Mouse (Mus musculus) midbrain, embryonic 14.5 days (tissue): ENCODE measurements around the gene Hs6st1. TPM values are rescaled to one million over a fixed set of nuclear protein-coding genes. Genes with fewer than 3 reads are reported as not detected.
A peak's percentile ranks its signal among the peaks of the same experiment; 100 is the strongest.

Experiments used
- ATAC-seq: fragments of 200-750 bp; cut with Nextera tagmentation; 2 replicates; pipeline ENCODE4 v1.8.0; 2017; ENCODE audit warnings: moderate number of reproducible peaks, moderate library complexity; ENCODE audit not compliant: low FRiP score, low TSS enrichment
- DNase-seq: peaks from one replicate; pipeline ENCODE4 v3.0.0-alpha.2; 2015
- H3K27ac ChIP-seq: fragments of 300-500 bp; sonication (generic); replicated peaks from 2 replicates; pipeline ENCODE4 v1.5.1; 2014; ENCODE audit warnings: mild to moderate bottlenecking, low read depth, low read length, moderate library complexity
- H3K27me3 ChIP-seq: fragments of 300-500 bp; sonication (generic); 2 replicates; pipeline ENCODE4 v1.6.1; 2014; ENCODE audit warnings: low read length, control low read depth, mixed read lengths; ENCODE audit not compliant: control insufficient read depth, insufficient read depth
- H3K36me3 ChIP-seq: fragments of 300-500 bp; sonication (generic); 2 replicates; pipeline ENCODE4 v1.6.1; 2014; ENCODE audit warnings: low read length, control low read depth; ENCODE audit not compliant: control insufficient read depth, insufficient read depth
- H3K4me1 ChIP-seq: fragments of 300-500 bp; sonication (generic); 2 replicates; pipeline ENCODE4 v1.6.1; 2014; ENCODE audit warnings: mild to moderate bottlenecking, antibody characterized with exemption, low read length, control low read depth; ENCODE audit not compliant: control insufficient read depth, insufficient read depth
- H3K4me2 ChIP-seq: fragments of 300-500 bp; sonication (generic); 2 replicates; pipeline ENCODE4 v1.6.1; 2014; ENCODE audit warnings: mild to moderate bottlenecking, low read length, moderate library complexity
- H3K4me3 ChIP-seq: fragments of 300-500 bp; sonication (generic); replicated peaks from 2 replicates; pipeline ENCODE4 v1.5.1; 2014; ENCODE audit warnings: low read depth, low read length
- H3K9ac ChIP-seq: fragments of 300-500 bp; sonication (generic); replicated peaks from 2 replicates; pipeline ENCODE4 v1.6.1; 2014; ENCODE audit warnings: mild to moderate bottlenecking, low read length, moderate library complexity
- H3K9me3 ChIP-seq: fragments of 300-500 bp; sonication (generic); 2 replicates; pipeline ENCODE4 v1.6.1; 2016; ENCODE audit warnings: low read length, control low read depth, mixed read lengths; ENCODE audit not compliant: control insufficient read depth
- WGBS: fragments of 180-500 bp; shearing (Covaris S2); extraction: QIAGEN DNeasy Blood & Tissue Kit; methylation state at CpG from one replicate; pipeline ENCODE4 v1.1.7; 2014; 5-methylcytosine and 5-hydroxymethylcytosine counted together
- polyA plus RNA-seq: library from polyadenylated mRNA; unstranded; fragments of >200 nt; fragmentation: Nextera tagmentation; extraction: Ambion mirVana; gene quantifications from 2 replicates; pipeline ENCODE4 v1.2.1, GENCODE M21; 2014

Hs6st1 gene
- polyA plus RNA-seq, 1 experiment from 2014 or later, result 18.5 TPM

DNA sequence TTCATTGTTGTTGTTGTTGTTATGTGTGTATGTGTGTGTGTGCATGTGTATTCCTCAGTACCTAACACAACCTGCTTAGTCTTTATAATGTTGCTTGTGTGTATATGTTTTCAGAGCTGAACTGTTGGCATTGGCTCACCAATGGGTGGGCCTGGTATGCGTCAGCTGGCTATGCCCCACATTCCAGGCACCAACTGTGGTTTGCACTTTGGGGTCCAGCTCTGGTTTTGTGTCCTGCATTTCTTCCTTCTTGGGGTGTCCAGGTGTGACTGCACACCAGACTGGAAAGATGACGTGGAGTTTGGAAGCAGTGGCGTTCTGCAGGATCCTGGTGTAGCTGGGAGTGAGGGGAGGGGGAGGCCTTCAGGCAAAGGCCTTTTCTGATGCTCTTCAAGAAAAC, 50.8 kb downstream of the Hs6st1 start:
- H3K4me2 ChIP-seq, result no peak overlapping the region
- no peak overlapping the region for H3K27ac ChIP-seq
- H3K9me3 ChIP-seq, result no peaks in the 10 kb centered on the region
- no peak overlapping the region for H3K4me3 ChIP-seq
- ATAC-seq (no peak), DNase-seq (no peak)
- H3K9ac ChIP-seq, result no peak overlapping the region
- no peaks in the 10 kb centered on the region for H3K27me3 ChIP-seq
- H3K36me3 ChIP-seq, result no peaks in the 10 kb centered on the region
- no peaks in the 10 kb centered on the region for H3K4me1 ChIP-seq
- WGBS, result 93% methylated on average over 3 of the region's 3 CpGs

DNA sequence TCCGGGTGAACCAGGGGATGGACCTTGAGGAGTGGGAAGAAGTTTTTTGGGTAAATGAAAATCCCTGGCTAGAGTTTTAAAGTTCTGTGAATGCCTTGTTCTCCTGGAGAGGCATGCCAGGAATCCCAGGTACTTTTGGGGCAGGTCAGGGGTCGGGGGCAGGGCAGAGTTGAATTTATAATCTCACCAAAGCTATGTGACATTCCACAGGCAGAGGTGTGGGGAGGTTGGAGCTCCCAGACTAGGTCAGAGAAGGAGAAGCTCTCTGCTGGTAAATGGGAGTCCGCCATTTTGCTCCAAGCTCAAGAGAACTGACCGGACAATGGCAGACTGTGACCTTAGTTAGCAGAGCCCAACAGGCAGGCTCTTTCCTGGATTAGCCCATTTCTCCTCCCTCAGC, 51.2 kb downstream of the Hs6st1 start:
- Histone ChIP-seq H3K36me3 (no peaks in the 10 kb centered on the region), H3K9ac (no peak overlapping the region), H3K27me3 (no peaks in the 10 kb centered on the region), H3K27ac (no peak overlapping the region), H3K4me3 (no peak overlapping the region), H3K9me3 (no peaks in the 10 kb centered on the region), H3K4me1 (no peaks in the 10 kb centered on the region), H3K4me2 (no peak overlapping the region)
- WGBS, result 92% methylated on average over 4 of the region's 4 CpGs
- ATAC-seq (no peak), DNase-seq (no peak)

DNA sequence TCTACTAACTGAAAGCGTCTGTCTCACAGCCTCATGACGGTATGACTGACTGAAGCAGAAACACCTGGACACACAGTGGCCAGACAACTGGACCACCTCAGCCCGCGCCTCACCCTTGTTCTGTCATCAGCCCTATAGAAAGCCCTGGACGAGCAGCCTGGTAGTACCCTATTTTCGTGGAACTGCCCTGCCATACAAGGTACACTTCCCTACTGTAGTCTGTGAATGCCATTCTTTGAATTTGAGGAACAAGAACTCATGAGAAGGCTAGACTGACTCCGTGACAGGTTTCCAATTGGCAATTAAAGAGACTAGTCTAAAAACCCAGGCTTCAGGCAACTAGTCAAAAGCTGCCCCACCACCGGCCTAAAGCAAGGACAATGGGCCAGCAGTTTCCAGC, 53.0 kb downstream of the Hs6st1 start:
- H3K9ac ChIP-seq, result no peak overlapping the region
- WGBS, result 78% methylated on average over 8 of the region's 8 CpGs
- H3K36me3 ChIP-seq, result no peaks in the 10 kb centered on the region
- H3K4me1 ChIP-seq, result no peaks in the 10 kb centered on the region
- no peaks in the 10 kb centered on the region for H3K27me3 ChIP-seq
- H3K4me2 ChIP-seq, result no peak overlapping the region
- ATAC-seq (no peak), DNase-seq (no peak)
- H3K9me3 ChIP-seq, result no peaks in the 10 kb centered on the region
- H3K27ac ChIP-seq, result no peak overlapping the region
- no peak overlapping the region for H3K4me3 ChIP-seq

DNA sequence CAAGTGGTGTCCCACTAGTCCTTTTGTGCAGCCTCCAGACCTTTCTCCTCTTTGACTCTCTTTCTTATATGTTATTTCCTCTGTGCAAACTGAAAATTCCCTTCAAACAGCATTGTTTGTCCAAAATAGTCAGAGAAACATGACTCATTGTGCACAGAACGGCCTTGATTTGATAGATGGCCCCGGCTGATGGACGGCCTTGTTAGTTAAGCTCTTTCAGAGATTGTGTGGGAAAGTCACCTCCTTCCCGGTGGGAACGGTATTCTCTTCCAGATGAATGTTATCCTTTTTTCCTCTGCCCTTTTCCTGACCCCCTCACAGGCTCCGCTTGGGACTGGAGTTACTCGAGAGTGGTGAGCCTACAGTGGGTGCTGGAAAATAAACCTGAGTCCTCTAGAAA, 56.9 kb downstream of the Hs6st1 start:
- ATAC-seq, result no peak
- Histone ChIP-seq H3K4me3 (no peak overlapping the region), H3K27ac (no peak overlapping the region), H3K27me3 (no peaks in the 10 kb centered on the region), H3K9me3 (no peaks in the 10 kb centered on the region), H3K4me2 (no peak overlapping the region), H3K4me1 (no peaks in the 10 kb centered on the region), H3K36me3 (no peaks in the 10 kb centered on the region), H3K9ac (no peak overlapping the region)
- WGBS, result 81% methylated on average over 7 of the region's 7 CpGs
- no peak for DNase-seq

DNA sequence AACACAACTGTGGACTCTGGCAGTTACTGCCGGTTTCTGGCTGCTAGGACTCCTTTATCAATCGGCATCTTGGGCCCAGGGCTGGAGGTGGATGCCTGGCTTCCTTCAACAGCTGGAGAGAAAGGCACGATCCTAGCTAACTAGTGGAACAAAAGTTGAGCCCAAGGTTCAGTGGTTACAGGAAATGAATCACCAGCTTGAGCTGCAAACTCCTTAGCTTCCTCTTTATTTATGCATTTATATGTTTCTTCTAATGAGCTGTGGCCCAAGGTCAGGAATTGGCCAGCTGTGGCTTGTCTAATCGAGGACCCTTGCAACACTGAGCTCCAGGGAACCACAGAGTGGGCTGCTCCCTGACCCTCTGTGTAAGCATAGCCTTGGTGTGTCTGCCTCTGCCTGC, 60.9 kb downstream of the Hs6st1 start:
- no peak overlapping the region for H3K9ac ChIP-seq
- no peaks in the 10 kb centered on the region for H3K9me3 ChIP-seq
- no peak overlapping the region for H3K4me3 ChIP-seq
- no peaks in the 10 kb centered on the region for H3K27me3 ChIP-seq
- no peak for DNase-seq
- ATAC-seq, result no peak
- no peak overlapping the region for H3K4me2 ChIP-seq
- no peaks in the 10 kb centered on the region for H3K36me3 ChIP-seq
- 66% methylated on average over 4 of the region's 4 CpGs for WGBS
- no peaks in the 10 kb centered on the region for H3K4me1 ChIP-seq
- H3K27ac ChIP-seq, result no peak overlapping the region

- Histone ChIP-seq H3K4me1 (no peaks in the 10 kb centered on the region), H3K9me3 (no peaks in the 10 kb centered on the region), H3K4me3 (no peak overlapping the region), H3K4me2 (no peak overlapping the region), H3K9ac (no peak overlapping the region), H3K36me3 (no peaks in the 10 kb centered on the region), H3K27me3 (no peaks in the 10 kb centered on the region), H3K27ac (no peak overlapping the region)
- 95% methylated on average over 8 of the region's 8 CpGs for WGBS
- ATAC-seq (no peak), DNase-seq (no peak)
Measured at GRCm38 (mm10) chr1:36129881-36130280, 61.7 kb downstream of the Hs6st1 start.

DNA sequence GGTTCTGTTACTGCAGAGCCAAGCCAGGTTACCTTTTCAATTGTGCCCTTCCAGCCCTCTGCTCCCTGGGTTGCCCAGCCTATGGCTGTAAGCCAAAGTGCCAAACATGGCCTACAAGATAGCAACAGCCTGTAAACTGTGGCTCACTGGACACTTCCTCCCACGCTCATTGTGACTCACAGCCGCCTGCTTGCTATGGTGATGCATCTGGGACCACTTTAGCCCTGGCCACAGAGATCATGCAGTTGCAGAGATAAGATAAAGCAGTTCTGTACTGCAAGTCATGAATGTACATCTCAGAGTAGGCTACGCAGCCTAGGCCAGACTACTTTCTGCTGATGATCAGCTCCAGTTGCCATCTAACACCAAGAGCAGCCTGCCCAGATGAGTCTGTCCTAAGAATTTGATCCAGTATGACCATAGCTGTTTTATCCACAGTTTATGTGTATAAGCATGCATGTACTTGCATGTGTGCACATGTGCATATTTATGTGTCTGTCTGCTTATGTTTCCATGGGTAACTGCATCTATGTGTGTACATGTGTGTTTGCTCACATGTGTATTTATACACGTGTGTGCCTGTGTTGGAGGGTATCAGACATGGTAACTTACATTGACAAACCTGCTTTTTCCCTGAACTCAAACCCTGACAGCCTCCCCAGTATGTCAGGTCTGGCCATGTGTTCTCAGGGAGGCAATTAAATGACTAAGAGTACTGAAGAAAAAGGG, 62.3 kb downstream of the Hs6st1 start:
- Histone ChIP-seq H3K4me3 (no peak overlapping the region), H3K4me2 (no peak overlapping the region), H3K9ac (no peak overlapping the region), H3K9me3 (no peaks in the 10 kb centered on the region), H3K27ac (no peak overlapping the region), H3K27me3 (no peaks in the 10 kb centered on the region), H3K4me1 (no peaks in the 10 kb centered on the region), H3K36me3 (no peaks in the 10 kb centered on the region)
- WGBS, result 93% methylated on average over 4 of the region's 4 CpGs
- DNase-seq, result no peak
- ATAC-seq, result no peak

- ATAC-seq, result no peak
- H3K9me3 ChIP-seq, result no peaks in the 10 kb centered on the region
- no peaks in the 10 kb centered on the region for H3K27me3 ChIP-seq
- no peak for DNase-seq
- no peaks in the 10 kb centered on the region for H3K4me1 ChIP-seq
- no peaks in the 10 kb centered on the region for H3K36me3 ChIP-seq
- no peak overlapping the region for H3K27ac ChIP-seq
- WGBS, result 62% methylated on average over 4 of the region's 4 CpGs
- H3K9ac ChIP-seq, result no peak overlapping the region
- H3K4me2 ChIP-seq, result no peak overlapping the region
- H3K4me3 ChIP-seq, result no peak overlapping the region
Measured at GRCm38 (mm10) chr1:36131154-36131553, 63.0 kb downstream of the Hs6st1 start.

DNA sequence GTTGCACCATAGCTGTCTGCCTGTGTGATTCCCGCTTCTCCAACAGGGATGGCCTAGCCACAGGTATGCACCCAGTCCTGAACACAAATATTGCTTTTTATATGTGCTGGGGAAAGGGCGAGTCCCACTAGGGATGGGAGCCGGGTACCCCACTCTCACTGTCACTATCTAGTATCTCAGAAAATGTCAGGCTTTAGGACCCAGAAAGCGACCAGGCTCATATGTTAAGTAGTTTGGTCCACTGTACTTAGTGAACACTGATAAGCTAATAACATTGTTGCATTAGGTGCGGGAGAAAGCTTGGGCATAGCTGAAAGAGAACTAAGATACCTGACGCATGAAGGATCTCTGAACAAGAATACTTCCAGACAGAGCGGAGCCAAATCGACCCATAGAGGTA, 63.6 kb downstream of the Hs6st1 start:
- WGBS, result 71% methylated on average over 8 of the region's 8 CpGs
- ATAC-seq, result no peak
- H3K4me3 ChIP-seq, result no peak overlapping the region
- H3K4me2 ChIP-seq, result no peak overlapping the region
- no peak overlapping the region for H3K27ac ChIP-seq
- no peak overlapping the region for H3K9ac ChIP-seq
- DNase-seq, result peak; percentile 15
- no peaks in the 10 kb centered on the region for H3K36me3 ChIP-seq
- H3K27me3 ChIP-seq, result no peaks in the 10 kb centered on the region
- no peaks in the 10 kb centered on the region for H3K9me3 ChIP-seq
- H3K4me1 ChIP-seq, result no peaks in the 10 kb centered on the region
